Mouse (Mus musculus) CD4-positive, CD25-positive, alpha-beta regulatory T cell, adult 2 months (primary cell): ENCODE measurements around the gene Atg4a-ps.

ENCODE experiments used
- DNase-seq: peaks from one replicate; pipeline ENCODE4 v3.0.0-alpha.2; 2012; ENCODE audit warnings: low read depth, low spot score

The Atg4a-ps gene

GRCm38 (mm10) chr3:103627661-103628060, 18.2 kb downstream of the Atg4a-ps start:
- DNase-seq = no peak

DNA sequence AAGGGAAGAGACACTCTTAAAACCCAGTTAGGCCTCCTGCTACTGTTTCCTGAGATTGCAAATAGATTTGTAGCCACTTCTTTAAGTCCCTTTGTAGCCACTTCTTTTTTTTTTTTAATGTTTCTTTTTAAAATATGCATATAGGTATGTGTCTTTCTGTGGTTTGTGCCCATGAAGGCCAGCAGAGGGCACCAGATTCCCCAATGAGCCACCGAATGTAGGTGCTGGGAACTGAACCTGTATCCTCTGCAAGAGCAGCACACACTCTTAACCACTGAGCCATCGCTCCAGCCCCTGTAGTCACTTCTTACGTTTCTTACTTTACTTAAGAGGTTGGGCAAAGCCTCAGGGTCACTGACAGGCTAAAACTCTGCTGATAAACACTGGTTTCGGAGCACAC, 19.4 kb downstream of the Atg4a-ps start:
- DNase-seq = no peak

GRCm38 (mm10) chr3:103625169-103625568, 20.7 kb downstream of the Atg4a-ps start:
- no peak for DNase-seq

GRCm38 (mm10) chr3:103624591-103625051, 21.2 kb downstream of the Atg4a-ps start:
- DNase-seq = no peak

DNA sequence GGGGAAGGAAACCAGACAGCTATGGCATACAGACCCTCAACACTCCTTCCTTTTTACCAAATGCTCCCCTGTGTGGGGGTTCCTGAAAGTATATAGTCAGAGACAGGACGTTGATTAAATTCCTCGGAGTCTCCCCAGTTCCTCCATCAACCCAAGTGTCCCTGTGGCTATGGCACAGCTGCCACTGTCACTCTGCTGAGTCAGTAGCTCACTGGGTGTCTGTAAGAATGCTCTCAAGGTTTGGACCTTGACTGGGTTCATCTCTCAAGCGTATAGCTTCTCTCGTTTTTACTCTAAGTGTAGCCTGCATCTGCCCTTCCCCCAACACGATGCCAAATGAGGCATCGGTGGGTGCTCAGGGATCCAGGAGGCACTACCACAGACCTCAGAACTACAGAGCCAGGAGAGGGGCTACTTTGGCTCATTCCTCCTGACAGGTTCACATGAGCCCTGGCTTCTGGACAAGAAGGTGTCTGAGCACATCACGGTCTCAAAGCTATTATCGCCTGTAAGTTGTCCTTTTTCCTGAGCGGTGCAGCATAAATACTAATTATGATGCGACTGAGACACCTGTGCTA, 21.9 kb downstream of the Atg4a-ps start:
- no peak for DNase-seq

DNA sequence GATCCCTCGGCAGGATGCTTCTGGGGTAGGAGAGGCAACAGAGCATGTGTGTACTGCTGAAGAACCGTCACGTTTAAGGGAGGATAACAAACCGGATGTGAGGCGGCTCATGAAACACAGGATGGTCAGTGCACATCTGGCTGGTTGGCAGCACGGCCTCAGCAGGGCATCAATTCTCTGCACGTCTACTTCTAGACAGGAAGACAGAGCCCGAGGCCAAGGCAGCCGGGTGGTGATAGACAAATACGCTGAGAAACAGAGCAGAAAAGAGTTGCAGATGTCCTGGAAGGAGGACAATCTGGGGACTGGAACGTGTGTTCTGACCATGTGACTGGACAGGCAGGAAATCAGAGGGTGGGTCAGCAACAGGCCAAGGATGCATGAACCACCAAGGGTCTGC, 25.8 kb downstream of the Atg4a-ps start:
- DNase-seq = no peak

DNA sequence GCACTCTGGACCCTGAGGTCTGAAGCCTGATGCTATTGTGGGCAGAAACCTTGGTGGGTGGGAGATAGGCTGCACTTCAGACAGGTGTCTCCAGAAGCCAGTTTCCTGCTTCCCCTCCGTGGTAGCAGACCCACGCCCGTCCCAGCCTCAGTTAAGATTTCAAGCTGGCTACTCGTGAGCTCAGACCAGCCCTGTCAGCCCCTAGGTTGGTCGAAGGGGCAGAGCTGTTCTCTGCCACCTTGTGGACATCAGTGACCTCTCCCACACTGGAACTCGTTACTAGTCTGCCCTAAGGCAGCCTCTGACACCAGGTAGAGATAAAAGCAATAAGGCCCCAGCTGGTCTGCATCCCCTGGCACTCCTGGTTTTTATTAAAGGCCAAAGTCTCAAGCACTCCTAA, 28.9 kb downstream of the Atg4a-ps start:
- no peak for DNase-seq

DNA sequence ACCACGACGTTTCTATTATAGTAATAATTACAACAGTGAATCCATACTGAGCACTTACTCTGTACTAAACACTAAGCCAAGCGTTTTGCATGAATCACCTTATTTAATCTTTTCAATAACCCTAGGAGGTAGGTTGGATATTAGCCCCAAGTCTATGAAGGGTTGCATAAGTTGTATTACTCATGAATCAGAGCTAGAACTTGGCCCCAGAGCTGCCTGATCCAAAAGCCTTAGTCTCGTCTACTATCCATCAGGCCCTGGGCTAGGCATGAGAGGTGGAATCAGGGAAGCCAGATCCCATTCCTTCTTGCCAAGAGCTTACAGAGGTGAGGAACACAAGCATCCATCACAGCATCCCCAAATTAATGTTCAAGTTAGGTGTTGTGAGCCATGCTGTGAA, 30.2 kb downstream of the Atg4a-ps start:
- DNase-seq = no peak

DNA sequence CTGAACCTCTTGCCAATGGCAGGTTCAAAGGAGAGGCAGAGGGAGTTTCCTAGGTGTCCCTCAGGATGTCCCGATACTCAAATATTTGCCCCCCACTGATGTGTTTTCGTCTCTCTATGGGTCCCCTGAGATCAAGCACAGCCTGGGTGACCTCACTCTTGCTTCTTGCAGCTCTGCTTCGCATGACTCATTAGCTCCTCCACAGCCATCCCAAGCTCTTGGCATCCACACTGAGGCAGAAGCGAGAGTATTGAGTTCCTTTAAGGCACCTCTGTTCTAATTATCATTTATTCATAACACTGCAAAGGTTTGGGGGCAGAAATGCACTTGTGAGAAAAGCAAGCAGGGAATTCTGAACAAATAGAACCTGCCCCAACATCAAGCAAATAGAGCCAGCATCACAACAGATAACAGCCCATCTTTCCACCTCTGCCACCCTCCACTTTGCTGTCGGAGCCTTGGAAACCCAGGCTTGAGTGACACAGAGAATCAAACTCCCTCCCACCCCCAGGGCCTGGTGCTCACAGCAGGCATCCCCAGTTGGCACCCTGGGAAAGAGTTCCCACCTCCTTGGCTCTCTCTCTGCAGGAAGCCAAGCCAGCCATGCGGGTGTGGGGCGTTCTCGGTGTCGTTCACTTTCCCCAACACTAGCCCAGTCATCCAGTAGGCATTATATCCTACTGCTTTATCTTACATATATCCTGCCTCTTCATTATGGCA, 33.1 kb downstream of the Atg4a-ps start:
- no peak for DNase-seq

DNA sequence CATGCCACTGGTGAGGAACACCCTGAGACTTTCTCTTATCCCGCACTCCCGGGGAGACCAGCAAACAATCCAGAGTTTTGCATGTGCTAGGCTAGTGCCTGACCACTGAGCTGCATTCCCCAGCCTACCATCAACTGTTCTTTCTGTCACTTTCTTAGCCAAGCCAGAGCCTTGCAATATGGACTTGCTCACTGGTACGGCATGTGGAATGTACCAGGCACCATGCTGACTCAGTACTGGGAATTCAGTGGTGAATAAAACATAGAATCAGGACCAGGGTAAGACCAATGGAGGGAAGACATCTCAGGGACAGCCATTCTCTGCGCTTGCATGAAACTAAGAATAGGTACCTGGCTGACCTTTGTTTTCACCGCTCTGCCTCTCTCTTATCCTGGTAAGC, 35.6 kb downstream of the Atg4a-ps start:
- no peak for DNase-seq

GRCm38 (mm10) chr3:103606660-103607595, 38.9 kb downstream of the Atg4a-ps start:
- no peak for DNase-seq

DNA sequence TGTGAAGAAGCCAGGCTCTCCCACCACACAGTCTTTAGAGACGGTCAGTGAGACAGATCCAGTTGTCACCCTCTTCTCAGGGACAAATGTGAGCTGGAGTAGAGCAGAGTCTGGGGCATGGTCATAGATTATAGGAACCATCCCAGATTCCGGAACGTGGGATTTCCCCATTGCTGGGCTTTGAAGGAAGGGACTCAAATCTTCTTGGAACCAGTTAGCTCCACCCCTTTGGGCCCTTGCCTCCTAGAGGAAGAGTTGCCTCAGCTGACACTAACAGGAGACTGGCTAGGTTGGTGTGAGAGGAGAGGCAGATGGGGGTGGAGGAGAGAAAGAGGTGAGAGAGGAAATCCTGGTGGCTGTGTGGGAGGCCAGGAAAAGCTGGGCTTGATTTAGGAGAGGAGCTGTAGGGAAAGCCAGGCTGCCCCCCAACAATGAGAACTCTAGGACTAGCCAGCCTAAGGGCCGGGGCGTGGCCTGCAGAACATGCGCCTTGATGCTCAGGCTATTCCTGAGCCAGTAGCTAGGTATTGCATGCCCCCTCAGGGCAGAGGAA, 39.7 kb downstream of the Atg4a-ps start:
- DNase-seq = no peak

GRCm38 (mm10) chr3:103601561-103601960, 44.3 kb downstream of the Atg4a-ps start:
- no peak for DNase-seq

GRCm38 (mm10) chr3:103601011-103601410, 44.9 kb downstream of the Atg4a-ps start:
- no peak for DNase-seq

DNA sequence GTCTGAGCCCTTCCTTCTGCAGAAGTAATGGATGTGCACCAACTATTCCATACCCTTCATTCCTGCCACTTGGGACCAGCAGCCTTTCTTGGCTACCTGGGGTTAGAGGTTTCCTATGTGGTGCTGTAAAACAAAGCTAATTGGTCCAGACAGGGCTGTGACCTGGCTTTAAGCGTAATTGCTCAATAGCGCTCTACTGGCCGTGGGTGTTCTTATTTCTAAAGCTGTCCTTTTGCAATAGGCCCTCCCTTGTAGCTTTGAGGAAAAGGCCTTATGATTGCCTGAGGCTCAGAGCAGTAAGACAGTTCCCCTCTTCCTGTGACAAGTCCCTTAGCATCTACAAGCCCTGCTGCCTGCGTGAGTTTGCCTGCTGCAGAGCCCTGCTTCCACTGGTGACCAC, 48.3 kb downstream of the Atg4a-ps start:
- no peak for DNase-seq

- no peak for DNase-seq
Observed at GRCm38 (mm10) chr3:103595271-103595810, 50.5 kb downstream of the Atg4a-ps start.
